Mouse (Mus musculus) spleen, postnatal 36 days (tissue): ENCODE data around the gene Olfr1104.

Experiments used
- DNase-seq, 2 experiments: peaks; one replicate each; pipeline ENCODE4 v3.0.0; 2022; ENCODE audit warnings: low spot score in 2 of 2, mixed read lengths in 1 of 2

The Olfr1104 gene

DNA sequence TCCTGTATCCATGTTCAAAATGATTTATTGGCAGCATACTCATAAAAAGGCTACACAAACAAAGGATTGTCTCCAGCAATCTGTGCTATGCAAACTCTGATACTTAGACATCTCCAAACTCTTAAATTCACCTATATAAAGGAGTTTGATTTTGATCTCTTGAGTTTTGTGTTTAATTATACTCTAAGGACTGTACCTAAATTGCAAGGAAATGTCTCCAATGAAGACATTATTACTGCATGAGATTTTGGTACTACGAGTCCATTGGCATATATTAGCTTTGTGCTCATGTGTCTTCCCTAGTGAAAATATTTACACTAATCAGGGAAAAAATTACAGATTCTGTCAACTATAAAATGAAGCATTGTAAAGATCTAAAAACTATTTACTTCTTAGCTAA, at the start of gene Olfr1104:
Gene Olfr1104, minus strand, starts transcription at position 101 of the 400 bp plus-strand sequence.
- DNase-seq = no peak

DNA sequence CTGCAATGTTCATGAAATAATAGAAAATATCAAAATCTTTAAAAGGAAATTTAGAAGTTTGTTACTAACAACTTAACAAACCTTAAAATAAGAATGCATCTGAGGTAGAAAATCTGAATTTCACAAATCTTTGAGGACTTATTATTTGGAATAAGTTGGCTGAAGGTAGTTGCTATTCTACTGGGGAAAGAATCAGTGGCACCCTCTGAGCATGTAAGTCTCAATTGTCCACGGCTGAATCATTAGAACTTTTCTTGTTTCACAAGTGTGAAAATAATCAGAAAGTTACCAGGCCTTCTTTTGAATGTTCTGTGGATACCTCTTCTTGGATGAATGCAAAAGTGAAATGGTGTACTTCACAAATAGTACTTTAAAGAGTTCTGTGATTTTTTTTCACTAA, 48.8 kb upstream of the Olfr1104 start, which contains the start of gene Olfr1107:
Gene Olfr1107, minus strand, starts transcription at position 101 of the 400 bp plus-strand sequence.
- DNase-seq = no peak

DNA sequence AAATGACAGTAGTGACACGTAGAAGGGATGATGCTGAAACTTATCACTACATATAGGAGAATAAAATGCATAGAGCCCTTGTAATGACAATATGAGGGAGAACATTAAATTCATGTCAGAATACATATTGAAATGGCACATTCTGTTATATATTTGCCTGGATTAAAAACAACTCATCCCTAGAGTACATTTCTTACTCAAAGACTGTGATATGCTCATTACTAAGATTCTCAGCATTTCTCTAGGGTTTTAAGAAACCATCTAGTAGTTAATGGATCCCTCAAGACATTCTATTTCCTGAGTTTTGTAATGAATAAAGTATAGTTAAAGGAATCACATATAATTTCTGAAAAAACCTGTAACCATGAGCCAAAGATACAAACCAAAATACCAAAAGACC, 25.3 kb upstream of the Olfr1104 start, which contains the start of gene Olfr1106:
Gene Olfr1106, minus strand, starts transcription at position 101 of the 400 bp plus-strand sequence.
- DNase-seq = no peak

DNA sequence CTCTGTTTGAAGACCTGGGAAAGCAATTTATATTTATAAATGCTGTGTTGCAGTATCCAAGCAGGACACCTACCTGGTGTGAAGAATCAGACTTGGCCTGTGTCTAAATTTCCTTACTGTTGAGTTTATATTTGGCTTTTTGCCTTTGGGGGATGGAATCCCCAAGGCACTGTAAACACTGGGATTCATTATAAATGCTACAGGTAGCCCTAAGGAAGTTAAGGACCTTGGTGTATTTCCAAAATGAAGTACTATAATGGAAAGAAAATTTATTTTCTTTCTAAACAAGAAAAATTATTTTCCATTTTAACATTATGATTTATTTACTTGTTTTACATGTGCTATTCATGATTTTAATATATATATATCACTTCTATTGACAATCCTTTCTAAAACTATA, 9.6 kb upstream of the Olfr1104 start, which contains the start of gene Olfr1105:
Gene Olfr1105, minus strand, starts transcription at position 101 of the 400 bp plus-strand sequence.
- DNase-seq = no peak

DNA sequence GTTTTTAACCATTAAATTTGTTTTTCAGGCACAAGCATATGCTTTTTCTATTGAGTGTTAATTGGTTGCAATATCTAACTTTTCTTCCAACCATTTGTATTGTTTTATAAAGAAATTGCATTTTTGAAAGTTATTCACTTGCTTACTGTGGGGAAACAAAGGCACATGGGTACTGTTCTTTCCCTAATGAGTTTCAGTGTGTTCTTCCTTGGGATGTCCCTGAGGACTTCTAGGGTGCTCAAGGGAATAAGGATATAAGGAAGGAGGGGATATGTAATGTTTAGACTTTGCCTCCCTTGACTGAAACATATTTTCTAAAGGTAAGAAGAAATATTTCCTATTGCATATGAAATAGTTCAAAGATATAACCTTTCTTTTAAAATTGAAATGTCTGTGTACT, 28.8 kb downstream of the Olfr1104 start, which contains the start of gene Olfr1102:
Gene Olfr1102, plus strand, starts transcription at position 301 of the 400 bp plus-strand sequence.
- no peak for DNase-seq

DNA sequence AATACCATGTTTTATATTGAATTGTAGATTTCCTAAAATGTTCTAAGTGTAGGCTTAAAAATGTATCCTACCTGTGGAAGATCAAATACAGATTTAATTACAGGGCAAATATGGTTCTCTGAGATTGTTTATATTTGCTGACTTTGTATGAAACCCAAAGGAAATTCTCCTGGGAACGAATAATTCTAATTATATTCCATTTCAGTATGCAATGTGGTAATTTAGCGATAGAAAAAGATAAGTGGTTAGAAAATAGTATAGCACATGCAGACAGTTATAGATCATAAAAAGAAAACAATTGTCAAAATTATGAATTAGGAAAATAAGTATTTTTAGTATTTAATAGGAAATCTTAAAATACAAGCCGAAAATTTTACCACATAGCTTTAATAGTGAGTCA, 35.8 kb downstream of the Olfr1104 start, which contains the start of gene Olfr1101:
Gene Olfr1101, minus strand, starts transcription at position 101 of the 400 bp plus-strand sequence.
- no peak for DNase-seq

DNA sequence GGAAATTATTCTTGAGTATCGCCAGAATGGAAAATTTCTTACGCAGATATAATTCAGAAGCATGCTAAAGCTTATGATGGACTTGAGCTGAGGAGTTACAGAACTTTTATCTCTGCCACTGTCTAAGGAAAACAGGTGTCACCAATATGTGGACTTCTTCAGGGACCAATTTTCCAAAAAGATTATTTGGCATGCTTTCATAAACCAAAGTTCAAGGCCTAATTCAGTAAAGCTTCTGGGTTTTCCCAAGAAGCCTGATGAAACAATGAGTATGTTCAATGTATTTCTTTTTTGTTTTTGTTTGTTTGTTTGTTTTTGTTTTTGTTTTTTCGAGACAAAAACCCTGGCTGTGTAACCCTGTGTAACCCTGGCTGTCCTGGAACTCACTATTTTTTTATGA, 47.0 kb downstream of the Olfr1104 start, which contains the start of gene Olfr1100:
Gene Olfr1100, minus strand, starts transcription at position 101 of the 400 bp plus-strand sequence.
- no peak for DNase-seq
